Mouse (Mus musculus) adipocyte (in vitro differentiated cells): ENCODE data around the gene Hba-a1.
"Not testable (repeated sequence)": the region's sequence is repeated elsewhere in the genome, so short reads cannot be mapped to it uniquely, and the experiment has no call there.

Source experiments
- DNase-seq: peaks from one replicate; pipeline ENCODE4 v3.0.0-alpha.2; 2016; ENCODE audit warnings: low spot score

Hba-a1 gene

DNA sequence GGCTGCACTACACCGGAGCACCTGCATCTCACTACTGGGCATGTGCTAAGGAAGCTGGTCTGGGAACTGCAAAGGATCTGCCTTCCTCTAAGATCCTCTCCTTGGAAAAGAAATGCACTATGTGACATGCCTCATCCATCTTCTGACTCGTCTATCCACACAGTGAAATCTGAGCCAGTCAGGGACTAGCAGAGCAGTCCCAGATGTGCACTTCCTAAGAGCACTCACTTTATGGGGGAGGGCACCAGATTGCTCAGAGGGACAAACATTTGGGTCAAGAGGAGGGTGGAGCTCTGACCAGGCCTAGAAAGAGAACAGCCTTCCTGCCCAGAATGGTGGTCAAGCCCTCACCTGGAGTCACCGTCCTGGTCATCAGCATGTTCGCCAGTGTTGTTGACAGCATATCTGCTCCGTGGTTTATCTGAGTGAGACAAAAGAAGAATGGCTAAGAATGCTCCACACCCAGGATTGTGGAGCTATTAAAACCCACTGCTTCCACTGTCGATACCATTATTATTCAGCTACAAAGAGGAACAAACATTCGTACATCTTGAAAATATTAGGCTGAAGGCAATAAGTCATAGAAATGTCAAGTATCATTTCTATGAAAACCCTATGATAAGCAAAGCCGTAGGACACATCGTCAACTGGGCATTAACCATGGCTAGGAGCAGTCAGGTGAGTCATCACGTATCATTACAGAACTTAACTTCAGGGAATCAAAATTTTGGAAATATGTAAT is 20.5 kb upstream of the Hba-a1 start:
- DNase-seq, result peak; percentile 18

DNA sequence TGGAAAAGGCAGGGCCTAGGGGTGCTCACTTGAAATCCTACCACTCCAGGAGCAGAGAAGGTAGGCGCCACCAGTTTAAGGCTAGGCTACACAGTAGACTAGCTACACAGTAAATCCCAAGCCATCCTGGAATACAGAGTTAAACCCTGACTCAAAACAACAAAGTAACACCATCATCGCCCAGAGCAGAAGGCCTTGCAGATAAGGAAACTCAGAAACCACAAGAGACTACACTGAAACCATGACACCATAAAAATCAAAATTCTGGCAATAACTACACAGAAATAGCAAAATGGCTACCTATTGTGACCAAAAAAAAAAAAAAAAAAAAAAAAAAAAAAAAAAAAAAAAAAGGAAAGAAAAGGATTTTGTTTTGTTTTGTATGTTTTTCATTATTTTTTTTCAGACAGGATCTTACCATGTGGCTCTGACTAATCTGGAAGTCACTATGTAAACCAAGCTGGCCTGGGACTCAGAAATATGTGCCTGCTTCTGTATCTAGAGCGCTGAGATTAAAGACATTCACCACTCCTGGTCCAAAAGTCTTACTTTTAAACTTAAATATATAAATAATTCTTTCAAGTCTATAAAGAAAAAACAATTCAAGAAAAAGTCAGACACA is 18.1 kb upstream of the Hba-a1 start:
- no peak for DNase-seq

DNA sequence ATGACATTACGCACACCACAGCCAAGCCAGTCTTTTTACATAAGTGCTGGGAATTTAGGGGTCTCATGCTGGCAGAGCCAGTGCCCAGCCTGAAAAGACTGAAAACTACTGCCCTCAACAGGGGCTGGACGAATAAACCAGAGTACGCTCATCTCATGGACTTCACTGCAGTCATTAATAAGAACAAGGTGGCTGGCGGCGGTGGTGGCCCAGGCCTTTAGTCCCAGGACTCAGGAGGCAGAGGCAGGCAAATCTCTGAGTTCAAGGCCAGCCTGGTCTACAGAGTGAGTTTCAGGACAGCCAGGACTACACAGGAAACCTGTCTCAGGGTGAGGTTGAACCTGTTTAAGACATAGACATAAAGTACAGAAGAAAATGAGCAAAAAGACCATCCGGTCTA is 17.1 kb upstream of the Hba-a1 start:
- no peak for DNase-seq

DNA sequence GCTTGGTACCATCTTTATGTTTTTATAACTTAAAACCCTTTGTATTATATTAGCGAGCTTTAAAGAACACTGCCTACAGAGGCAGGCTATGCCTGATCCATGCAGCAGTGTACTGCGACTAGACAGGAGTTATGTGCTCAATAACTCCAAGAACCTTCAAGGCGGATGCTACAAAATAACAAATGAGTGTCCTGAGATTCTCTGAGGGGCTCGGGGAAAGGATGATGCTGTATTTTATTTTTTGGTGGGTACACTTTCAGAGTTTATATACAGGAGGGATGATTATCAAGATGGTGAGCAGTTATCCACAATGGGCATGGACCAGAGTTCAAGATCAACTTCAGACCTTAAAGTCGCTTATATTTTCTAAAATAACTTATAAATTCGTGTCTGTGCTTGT is 16.5 kb upstream of the Hba-a1 start:
- peak; percentile 11 for DNase-seq

DNA sequence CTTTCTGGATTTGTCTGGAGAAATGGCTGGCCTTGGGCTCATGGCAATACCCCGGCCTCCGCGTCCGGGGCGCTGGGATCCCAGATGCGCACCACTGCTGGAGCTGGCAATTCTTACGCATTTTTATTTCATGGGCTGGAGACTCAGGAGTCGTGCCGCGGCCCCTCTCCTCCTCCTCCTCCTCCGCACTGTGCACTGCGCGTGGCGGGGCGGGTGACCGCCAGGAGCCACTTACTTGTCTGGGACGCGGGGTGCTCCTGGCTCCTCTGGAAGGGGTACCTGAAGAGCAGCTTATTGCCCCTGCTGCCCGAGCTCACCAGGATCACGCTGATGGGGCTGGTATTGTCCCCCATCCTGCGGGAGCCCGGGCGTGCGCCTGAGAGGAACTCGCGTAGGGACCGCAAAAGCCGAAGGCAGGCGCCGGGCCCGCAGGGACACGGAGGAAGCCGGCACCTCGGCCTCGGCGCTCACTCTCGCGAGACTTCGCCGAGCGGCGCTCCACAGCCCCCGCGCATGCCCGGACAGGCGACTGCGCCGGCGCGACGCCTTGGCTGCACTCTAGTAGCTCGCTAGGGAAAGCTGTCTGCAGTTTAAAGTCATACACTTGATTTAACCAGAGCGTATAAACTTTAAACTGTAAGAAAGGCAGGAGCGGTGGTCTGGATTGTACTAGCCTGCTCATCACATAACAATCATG is 16.0 kb upstream of the Hba-a1 start, which contains the start of gene Nprl3:
Nprl3 (minus strand) TSS at position 520 of the 697 bp plus-strand sequence.
- DNase-seq, result peak; percentile 92

DNA sequence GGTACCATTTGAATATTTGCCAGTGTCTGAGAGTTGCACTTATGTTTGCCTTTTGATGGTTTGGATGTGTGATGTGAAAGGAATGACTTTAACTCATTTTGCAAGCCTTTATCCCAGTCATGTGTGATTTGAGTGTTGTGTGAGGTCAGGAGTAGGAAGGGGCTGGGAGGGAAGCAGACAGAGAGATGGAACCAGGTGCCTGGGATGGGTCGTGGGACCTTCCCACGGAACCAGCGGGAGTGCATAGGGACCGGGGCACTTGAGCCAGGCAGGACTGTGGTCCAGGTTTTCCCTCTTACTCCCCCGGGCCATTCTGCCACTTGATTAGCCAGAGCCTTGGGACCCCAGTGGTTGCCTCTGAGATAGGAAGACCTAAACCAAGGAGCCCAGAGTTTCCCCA is 15.3 kb upstream of the Hba-a1 start:
- no peak for DNase-seq

DNA sequence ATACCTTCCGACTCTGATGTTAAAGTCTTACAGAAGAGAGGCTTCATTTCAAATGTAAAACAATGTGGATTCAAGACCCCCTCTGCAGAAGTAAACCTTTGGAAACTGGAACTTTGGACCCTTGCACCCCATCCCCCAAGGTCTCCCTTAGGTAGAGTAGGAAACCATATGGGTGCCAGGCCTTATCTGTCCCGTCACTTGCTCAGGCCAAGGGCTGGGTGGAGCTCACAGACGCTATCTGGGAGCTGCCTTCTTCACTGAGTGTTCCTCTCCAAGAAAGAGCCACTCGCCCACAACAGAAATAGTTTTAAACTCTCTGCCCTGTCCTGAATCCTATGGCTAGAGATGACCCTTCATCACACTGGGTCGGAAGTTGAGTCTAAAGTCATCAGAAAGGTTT is 14.4 kb upstream of the Hba-a1 start:
- no peak for DNase-seq

DNA sequence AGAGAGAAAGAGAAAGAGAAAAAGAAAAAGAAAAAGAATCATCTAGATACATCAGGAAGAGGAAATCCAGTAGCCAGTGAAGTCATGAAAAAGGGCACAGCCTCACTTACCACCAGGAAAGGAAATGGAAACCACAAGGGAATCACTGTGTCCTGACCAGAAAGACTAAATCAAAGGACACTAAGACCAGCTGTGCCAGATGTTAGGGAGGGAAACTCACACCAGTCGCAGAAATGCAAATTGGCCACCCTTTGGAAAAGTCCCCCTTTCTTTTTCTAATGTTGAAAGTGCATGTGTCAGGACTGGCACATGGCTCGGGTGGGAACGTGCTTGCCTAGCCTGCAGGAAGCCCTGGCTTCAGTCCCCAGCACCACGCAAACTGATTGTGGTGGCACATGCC is 12.1 kb upstream of the Hba-a1 start:
- DNase-seq, result no peak

DNA sequence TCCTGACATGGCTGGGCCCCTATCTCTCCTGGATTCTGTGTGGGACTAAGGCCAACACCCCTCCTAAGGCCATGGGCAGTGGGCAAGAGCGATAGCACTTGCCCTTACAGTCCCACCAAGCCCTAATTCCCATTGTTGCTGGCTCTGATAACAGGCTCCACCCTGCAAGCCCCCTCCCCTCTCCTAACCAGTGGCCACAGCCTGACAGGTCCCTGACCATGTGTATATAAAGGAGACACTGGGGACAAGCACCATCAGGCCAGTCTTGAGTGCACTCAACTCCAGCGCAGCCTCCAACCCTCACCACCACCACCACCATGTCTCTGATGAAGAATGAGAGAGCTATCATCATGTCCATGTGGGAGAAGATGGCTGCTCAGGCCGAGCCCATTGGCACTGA is 7.0 kb upstream of the Hba-a1 start, which contains the start of gene Hba-x:
Hba-x (plus strand) TSS at position 54 of the 400 bp plus-strand sequence.
- no peak for DNase-seq

DNA sequence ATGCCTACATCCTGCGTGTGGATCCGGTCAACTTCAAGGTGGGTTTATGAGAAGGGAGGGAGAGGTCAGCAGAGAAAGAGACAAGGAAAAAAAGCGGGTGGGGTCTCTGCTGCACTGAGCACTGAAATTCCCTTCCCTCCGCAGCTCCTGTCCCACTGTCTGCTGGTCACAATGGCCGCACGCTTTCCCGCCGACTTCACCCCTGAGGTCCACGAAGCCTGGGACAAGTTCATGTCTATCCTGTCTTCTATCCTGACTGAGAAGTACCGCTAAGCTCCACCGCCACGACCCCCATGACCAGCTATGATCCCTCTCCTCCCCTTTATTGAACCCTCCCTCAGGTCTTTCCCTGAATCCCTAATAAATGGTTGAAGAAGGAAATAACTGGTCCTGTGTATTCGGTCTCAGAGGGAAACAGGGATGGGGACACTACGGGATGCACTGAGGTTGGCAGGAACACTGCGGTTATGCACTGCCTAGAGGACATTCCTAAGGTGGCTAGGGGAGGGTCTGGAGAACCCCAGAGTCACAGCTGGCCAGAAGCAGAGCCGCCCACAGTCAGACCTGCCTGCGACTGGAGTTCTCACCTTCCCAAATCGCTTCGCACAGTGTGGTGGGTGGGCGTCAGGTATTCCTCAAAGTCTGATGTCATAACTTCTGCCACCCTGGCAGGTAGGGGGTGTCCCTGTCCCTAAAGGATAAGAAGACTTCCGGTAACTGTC is 5.4 kb upstream of the Hba-a1 start:
- no peak for DNase-seq

DNA sequence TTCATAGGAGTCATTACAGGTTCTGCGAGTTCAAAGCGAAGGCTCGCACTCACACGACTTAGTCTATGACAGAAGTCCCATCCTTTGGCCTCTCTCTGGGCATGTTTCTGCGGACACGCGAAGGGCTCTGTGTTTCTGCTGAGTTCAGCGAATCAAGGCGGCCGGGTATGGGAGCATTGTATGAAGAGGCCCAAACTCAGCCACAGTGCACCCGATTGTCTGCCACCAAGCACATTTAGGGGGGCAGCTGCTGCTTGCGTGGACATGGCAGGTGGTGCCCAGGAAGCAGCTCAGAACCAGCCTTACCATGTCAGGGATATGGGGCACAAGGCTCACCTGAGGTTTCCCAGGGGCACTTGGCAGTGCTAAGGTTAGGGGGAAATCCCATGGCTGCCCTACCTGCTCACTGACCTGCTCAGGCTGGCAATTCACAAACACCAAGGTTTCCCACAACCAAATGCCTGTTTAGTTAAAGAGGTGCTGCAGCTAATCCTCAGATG is 4.8 kb upstream of the Hba-a1 start:
- DNase-seq, result no peak

DNA sequence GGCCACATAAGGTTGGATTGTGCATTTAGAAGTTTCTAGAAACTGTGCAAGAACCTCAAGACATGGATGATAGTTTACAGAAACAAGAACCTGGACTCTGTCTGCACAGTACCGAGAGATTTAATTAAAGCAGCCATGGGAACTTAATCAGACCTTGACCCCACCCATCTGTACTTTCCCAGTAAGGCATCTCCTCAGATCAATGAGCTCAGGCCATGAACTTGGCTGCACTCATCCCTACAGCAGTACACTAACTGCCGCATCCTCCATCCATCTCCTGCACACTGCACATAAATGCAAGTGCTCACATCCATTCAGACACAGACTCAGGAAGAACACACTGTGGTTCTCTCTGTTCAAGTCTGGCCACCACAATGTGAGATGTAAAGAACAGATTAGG is 2.7 kb upstream of the Hba-a1 start:
- no peak for DNase-seq

DNA sequence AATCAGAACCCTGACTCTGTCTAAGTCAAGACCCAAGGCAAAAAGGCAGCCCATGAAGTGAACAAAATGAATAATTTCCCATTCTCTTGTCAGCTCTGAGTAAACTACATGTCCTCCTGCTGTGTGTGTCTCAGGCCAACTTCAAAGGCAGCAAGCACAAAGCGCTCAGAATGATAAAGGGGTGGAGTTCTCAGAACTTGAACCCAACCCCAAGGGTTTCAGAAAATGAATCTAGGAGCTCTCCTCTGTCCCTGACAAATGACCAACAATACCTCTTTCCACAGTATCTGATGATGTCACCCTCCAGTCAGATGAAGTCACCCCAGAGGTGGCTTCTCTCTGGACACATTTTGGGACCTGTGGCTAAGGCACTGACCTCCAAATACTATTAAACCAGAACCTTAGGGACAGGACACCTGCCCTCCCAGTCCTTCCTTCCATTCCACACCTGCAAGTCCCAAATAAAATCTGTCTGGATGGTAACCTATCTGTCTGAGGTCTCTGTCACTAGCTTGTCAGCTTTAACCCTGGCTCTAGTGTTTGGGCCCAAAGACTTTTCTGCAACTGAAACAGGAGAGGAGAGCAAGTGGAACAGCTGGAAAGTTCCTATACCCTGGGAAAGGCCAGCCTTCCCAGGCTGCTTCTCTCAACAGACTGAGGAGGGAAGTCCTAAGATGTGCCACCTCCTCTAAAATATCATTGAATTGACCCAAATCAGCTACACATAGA is 1.7 kb upstream of the Hba-a1 start:
- no peak for DNase-seq

DNA sequence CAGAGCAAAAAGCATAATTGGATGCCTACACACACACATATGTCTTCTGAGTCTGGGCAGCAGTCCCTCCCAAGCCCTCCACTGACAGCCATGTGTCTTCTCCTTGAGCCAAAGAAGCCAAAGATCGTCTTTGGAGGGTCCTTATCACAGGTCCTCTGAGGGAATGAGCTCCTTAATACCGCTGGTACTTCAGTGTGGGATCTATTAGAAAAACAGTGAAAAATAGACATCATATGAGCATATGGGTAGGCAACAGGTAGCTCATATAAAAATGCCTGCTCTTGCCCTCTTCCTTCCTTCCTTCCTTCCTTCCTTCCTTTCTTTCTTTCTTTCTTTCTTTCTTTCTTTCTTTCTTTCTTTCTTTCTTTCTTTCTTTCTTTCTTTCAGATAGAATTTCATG is 1.3 kb downstream of the Hba-a1 start:
- not testable (repeated sequence) for DNase-seq

DNA sequence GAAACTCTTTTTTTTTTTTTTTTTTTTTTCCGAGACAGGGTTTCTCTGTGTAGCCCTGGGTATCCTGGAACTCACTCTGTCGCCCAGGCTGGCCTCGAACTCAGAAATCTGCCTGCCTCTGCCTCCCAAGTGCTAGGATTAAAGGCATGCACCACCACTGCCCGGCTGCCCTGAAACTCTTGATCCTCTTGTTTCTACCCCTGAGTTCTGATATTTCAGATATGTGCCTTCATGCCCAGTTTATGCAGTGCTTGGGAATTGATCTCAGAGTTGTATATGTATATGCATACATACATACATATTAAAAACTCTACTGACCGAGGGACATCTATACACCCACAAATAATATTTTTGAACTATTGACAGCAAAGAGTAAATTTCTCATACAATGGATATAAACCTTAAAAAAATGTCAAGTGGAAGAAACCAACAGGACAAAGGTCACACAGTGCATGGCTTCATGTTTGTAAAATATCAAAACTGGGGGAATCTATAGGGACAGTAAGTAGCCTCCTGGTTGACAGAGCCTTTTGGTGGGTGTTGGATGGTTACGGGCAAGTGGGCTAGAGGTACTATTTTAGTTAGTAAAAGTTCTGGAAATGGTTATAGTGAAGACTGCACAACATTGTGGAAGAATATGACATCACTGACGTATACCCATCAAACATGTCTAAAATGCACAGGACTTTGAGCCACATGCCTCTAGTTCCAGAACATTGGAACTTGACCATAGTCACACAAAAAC is 1.9 kb downstream of the Hba-a1 start:
- DNase-seq, result no peak

DNA sequence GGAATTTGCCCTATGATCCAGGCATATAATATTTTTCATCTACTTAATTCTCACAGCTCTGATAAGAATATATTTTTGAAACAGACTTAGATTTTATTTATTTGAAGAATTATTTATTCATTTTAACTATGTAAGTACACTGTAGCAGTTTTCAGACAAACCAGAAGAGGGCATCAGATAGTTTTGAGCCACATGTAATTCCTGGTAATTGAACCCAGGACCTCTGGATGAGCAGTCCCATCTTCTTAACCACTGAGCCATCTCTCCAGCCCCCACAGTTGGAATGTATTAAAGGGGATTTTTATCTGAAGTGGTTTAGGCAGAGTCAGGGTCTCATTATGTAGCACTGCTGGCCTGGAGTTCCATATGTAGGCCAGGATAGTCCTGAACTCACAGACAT is 2.6 kb downstream of the Hba-a1 start:
- DNase-seq, result not testable (repeated sequence)

DNA sequence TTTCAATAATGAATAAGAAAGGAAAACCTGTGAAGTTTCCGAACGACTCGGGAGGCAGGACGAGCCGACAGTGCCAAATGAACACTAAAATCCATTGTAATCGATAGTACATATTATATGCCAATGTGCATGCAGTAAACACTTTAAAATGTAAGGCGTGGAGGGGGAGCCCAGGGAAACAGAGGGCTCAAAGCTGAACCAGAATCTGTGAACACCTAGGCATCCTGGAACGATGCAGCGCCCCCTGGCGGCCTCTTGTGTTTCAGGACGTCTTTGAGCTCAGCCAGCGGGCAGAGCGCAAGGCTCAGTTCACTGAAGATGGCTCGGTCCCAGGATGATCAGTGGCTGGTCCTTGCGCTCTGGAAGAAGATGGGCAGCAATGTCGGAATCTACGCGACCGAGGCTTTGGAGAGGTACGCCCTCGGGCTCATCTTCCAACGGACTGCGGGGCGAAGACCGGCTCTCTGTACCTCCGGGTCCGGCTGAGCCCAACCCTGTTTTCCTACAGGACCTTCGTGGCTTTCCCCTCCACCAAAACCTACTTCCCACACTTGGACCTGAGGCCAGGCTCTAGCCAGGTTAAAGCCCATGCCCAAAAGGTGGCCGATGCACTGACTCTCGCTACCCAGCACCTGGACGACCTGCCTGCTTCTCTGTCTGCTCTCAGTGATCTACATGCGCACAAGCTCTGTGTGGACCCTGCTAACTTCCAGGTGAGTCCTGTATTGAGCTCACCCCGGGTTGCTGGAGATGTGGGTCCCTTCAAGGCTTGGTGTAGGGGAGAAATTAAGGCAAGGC is 3.6 kb downstream of the Hba-a1 start, which contains the start of gene Hbq1b:
Hbq1b (plus strand) TSS at position 271 of the 798 bp plus-strand sequence.
- peak; percentile 28 for DNase-seq

DNA sequence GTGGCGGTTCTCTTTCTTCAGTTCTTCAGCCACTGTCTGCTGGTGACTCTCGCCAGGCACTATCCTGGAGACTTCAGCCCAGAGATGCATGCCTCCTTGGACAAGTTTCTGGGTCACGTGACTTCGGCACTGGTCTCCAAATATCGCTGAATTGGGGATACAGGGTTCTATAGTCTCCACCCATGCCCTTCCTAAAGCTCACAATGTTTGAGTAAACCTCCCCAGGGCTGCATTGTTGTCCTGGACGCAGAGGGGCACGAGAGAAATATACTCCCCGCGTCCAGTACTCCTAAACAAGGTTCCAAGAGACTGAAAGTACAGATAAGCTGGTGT is 4.1 kb downstream of the Hba-a1 start:
- DNase-seq, result no peak

DNA sequence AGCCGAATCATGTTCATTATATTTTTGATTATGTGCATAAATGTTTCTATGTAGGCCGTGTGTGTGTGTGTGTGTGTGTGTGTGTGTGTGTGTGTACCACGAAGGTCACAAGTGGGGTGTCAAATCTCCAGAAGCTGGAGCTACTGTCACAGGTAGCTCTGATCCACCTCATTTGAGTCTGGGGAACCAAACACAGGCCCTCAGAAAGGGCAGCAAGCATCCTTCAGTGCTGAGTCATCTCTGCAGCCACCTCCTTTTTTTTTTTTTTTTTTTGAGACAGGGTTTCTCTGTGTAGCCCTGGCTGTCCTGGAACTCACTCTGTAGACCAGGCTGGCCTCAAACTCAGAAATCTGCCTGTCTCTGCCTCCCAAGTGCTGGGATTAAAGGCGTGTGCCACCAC is 9.5 kb downstream of the Hba-a1 start:
- DNase-seq, result not testable (repeated sequence)

DNA sequence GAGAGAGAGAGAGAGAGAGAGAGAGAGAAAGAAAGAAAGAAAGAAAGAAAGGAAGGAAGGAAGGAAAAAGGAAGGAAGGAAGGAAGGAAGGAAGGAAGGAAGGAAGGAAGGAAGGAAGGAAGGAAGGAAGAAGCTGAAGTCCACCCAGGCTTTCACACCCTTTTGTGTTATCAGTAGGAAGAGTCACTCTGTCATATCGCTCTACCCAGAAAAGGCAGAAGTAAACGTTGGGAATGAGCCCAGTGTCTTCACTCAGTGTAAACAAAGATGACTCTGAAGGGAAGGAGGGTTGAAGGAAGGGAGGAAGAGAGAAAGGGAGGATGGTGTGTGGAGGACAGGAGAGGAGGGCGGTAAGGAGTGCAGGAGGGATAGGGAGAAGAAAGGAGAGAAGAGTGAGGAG is 10.2 kb downstream of the Hba-a1 start:
- not testable (repeated sequence) for DNase-seq
